Mouse (Mus musculus) kidney, postnatal 0 days (tissue): ENCODE measurements around the gene Reps1. TPM values are rescaled to one million over a fixed set of nuclear protein-coding genes. Genes with fewer than 3 reads are reported as not detected.

ENCODE experiments used
- ATAC-seq: fragments of 200-750 bp; cut with Nextera tagmentation; replicated peaks from 2 replicates; pipeline ENCODE4 v1.8.0; 2017; ENCODE audit warnings: low read depth, moderate number of reproducible peaks, moderate TSS enrichment, moderate library complexity; ENCODE audit not compliant: low FRiP score
- DNase-seq: peaks from one replicate; pipeline ENCODE4 v3.0.0-alpha.2; 2016; ENCODE audit warnings: low spot score
- H3K27ac ChIP-seq: fragments of 300-500 bp; sonication (generic); 2 replicates; pipeline ENCODE4 v1.5.1; 2014; ENCODE audit warnings: mild to moderate bottlenecking
- H3K27me3 ChIP-seq: fragments of 300-500 bp; sonication (generic); 2 replicates; pipeline ENCODE4 v1.6.1; 2014; ENCODE audit warnings: low read length, mixed read lengths; ENCODE audit not compliant: insufficient read depth
- H3K36me3 ChIP-seq: fragments of 300-500 bp; sonication (generic); 2 replicates; pipeline ENCODE4 v1.6.1; 2014; ENCODE audit warnings: low read length, mixed read lengths; ENCODE audit not compliant: insufficient read depth
- H3K4me1 ChIP-seq: fragments of 300-500 bp; sonication (generic); replicated peaks from 2 replicates; pipeline ENCODE4 v1.6.1; 2014; ENCODE audit warnings: antibody characterized with exemption, low read length, mixed read lengths; ENCODE audit not compliant: insufficient read depth
- H3K4me2 ChIP-seq: fragments of 300-500 bp; sonication (generic); 2 replicates; pipeline ENCODE4 v1.6.1; 2014; ENCODE audit warnings: mild to moderate bottlenecking, low read length, moderate library complexity, mixed read lengths
- H3K4me3 ChIP-seq: fragments of 300-500 bp; sonication (generic); replicated peaks from 2 replicates; pipeline ENCODE4 v1.5.1; 2014; ENCODE audit warnings: low read depth, low read length
- H3K9ac ChIP-seq: fragments of 300-500 bp; sonication (generic); 2 replicates; pipeline ENCODE4 v1.6.1; 2014; ENCODE audit warnings: low read depth, low read length
- H3K9me3 ChIP-seq: fragments of 300-500 bp; sonication (generic); replicated peaks from 2 replicates; pipeline ENCODE4 v1.6.1; 2016; ENCODE audit warnings: low read length, inconsistent platforms, mixed read lengths
- CTCF ChIP-seq: IDR thresholded peaks from 2 replicates; pipeline ENCODE4 v1.5.1; 2016; ENCODE audit warnings: antibody characterized with exemption, low read depth, mild to moderate bottlenecking, moderate library complexity
- WGBS: fragments of 180-500 bp; shearing (Covaris S2); extraction: QIAGEN DNeasy Blood & Tissue Kit; methylation state at CpG from one replicate; pipeline ENCODE4 v1.1.7; 2014; 5-methylcytosine and 5-hydroxymethylcytosine counted together
- polyA plus RNA-seq: library from polyadenylated mRNA; unstranded; fragments of >200 nt; fragmentation: Nextera tagmentation; extraction: Ambion mirVana; gene quantifications from 2 replicates; pipeline ENCODE4 v1.2.1, GENCODE M21; 2015

Reps1 gene
- polyA plus RNA-seq, 1 experiment from 2014 or later: 19.5 TPM

DNA sequence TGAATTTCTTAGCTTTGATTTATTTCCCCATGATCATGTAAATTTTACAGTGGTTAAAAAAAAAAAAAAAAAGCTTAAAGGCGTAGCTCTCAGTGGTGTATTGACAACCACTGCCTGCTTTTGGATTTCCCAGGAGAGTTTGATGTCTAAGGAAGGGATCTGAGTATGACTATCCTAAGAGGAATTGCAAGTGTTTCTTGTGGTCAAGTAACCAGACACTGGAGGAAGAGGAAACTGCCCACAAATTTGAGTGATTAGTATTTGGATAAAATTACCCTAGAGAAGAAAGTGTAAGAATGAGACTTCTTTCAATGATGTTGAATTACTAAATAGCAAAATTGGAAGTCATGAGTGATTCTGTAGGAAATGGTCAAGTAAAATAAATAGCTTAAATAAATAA, 25.9 kb downstream of the Reps1 start:
- WGBS: 77% methylated on average over 1 of the region's 1 CpGs
- DNase-seq (no peak), ATAC-seq (no peak)
- no peak overlapping the region for H3K4me3 ChIP-seq
- H3K27me3 ChIP-seq: no peaks in the 10 kb centered on the region
- no peak overlapping the region for H3K9ac ChIP-seq
- H3K4me2 ChIP-seq: no peak overlapping the region
- no peaks in the 10 kb centered on the region for H3K9me3 ChIP-seq
- H3K36me3 ChIP-seq: no peaks in the 10 kb centered on the region
- no peak for TF ChIP-seq CTCF
- no peaks in the 10 kb centered on the region for H3K4me1 ChIP-seq
- no peak overlapping the region for H3K27ac ChIP-seq

DNA sequence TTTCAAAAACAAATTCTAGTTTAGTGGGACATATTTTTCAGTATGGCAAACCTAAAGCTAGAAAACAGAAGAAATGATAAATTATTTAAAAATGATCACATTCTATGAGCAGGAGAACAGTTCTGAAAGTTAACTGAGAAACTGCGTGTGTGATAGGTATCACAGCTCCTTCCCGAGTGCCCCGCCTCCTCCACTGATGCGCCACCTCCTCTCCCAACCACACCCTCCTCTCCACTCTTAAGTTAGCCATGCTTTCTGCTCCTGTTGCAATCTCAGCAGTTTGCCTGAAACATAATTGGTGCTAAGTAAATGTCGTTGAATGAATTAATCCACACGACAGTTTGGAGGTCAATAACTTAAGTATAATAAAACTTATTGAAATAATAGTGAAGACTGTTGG, 27.1 kb downstream of the Reps1 start:
- H3K36me3 ChIP-seq: no peaks in the 10 kb centered on the region
- WGBS: 91% methylated on average over 6 of the region's 6 CpGs
- no peaks in the 10 kb centered on the region for H3K27me3 ChIP-seq
- H3K4me3 ChIP-seq: no peak overlapping the region
- no peak overlapping the region for H3K27ac ChIP-seq
- TF ChIP-seq CTCF: no peak
- ATAC-seq: no peak
- DNase-seq: no peak
- H3K9me3 ChIP-seq: no peaks in the 10 kb centered on the region
- no peak overlapping the region for H3K9ac ChIP-seq
- no peak overlapping the region for H3K4me2 ChIP-seq
- H3K4me1 ChIP-seq: no peaks in the 10 kb centered on the region

DNA sequence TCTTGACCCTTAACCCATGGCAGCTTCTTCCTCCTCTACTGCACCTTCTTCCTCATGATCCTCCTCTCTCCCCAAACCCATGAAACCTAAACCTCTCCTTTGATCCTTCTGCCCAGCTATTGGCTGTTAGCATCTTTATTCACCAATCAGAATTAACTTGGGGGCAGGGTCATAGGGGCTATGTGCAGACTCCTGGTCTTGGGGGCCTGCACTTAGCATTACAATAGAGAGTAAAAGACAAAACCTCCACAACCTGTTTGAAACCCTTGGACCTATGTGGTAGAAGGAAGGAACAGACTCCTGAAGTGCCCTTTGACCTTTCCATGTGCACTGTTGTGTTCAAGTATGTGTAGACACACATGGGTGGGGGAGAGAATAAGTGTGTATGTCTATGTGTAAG, 35.0 kb downstream of the Reps1 start:
- TF ChIP-seq CTCF: no peak
- Histone ChIP-seq H3K36me3 (0 out of 2 replicates have a peak, but pooled peaks cover 11% of the 10 kb centered on the region), H3K9ac (no peak overlapping the region), H3K4me3 (no peak overlapping the region), H3K9me3 (no peaks in the 10 kb centered on the region), H3K27me3 (no peaks in the 10 kb centered on the region), H3K27ac (no peak overlapping the region), H3K4me2 (no peak overlapping the region), H3K4me1 (no peaks in the 10 kb centered on the region)
- no peak for ATAC-seq
- no peak for DNase-seq

DNA sequence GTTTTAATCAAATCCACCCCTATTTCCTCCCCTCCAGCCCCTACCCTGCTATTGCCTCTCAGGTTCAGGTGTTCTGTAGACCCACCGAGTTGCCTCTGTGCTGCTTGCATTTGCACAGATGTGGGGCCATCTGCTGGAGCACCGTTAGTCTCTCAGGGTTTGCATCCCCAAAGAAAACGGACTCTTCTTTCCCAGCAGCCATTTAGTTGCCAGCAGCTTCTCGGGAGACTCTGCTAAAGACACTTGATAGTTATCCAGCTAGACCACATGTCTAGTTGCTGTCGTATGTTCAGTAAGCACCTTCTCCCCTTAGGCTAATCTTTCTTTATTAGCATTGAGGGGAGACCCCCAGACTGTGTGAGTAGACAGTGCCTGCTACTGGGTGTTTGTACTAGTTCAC, 46.5 kb downstream of the Reps1 start:
- Histone ChIP-seq H3K4me3 (no peak overlapping the region), H3K9ac (no peak overlapping the region), H3K4me1 (no peaks in the 10 kb centered on the region), H3K27ac (no peak overlapping the region), H3K36me3 (peaks cover 15% of the 10 kb centered on the region), H3K27me3 (no peaks in the 10 kb centered on the region), H3K9me3 (no peaks in the 10 kb centered on the region), H3K4me2 (no peak overlapping the region)
- TF ChIP-seq CTCF: peak; percentile 26; the same call in 1 of the 2 replicates
- ATAC-seq: no peak
- WGBS: 39% methylated on average over 5 of the region's 5 CpGs
- DNase-seq: no peak

DNA sequence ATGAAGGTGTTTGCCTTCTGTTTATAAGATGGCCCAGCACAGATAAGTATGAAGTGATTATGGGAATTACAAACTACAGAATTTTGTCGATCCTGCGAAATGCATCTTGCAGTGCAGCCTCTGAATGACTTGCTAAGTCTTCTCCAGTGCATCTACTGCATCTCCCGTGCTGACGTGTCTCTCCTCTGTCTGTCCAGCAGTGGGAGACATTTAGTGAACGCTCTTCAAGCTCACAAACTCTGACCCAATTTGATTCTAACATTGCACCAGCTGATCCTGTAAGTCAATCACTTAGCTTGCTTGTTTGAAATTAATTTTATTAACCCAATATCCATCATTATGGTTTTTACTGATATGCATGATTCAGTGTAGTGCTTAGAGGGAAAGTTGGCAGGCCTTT, 51.8 kb downstream of the Reps1 start:
- ATAC-seq (no peak), DNase-seq (peak; percentile 65)
- TF ChIP-seq CTCF: peak; percentile 61
- no peaks in the 10 kb centered on the region for H3K4me1 ChIP-seq
- H3K27ac ChIP-seq: no peak overlapping the region
- peaks cover 9% of the 10 kb centered on the region for H3K36me3 ChIP-seq
- no peak overlapping the region for H3K4me2 ChIP-seq
- no peaks in the 10 kb centered on the region for H3K27me3 ChIP-seq
- 58% methylated on average over 5 of the region's 5 CpGs for WGBS
- H3K9ac ChIP-seq: no peak overlapping the region
- H3K9me3 ChIP-seq: no peaks in the 10 kb centered on the region
- H3K4me3 ChIP-seq: no peak overlapping the region

DNA sequence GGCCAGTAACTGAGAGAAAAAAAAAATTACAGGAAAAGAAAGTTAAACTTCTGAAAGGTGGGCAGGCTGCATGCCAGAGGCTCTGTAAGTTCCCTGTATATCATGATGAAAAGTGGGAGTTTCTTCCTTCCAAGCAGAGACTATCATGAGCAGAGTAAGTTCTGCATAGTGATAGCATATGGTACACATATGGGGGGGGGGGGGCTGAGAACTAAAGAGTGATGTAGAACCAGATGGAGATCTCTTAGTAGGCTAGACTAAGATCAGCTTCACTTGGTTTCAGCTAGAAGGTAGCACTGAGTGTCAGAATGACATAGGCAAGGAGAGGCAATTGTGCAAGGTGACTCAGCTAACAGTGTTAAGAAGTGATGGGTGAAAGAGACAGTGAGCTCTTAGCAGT, 55.3 kb downstream of the Reps1 start:
- no peak overlapping the region for H3K4me2 ChIP-seq
- ATAC-seq (no peak), DNase-seq (no peak)
- no peaks in the 10 kb centered on the region for H3K27me3 ChIP-seq
- H3K27ac ChIP-seq: no peak overlapping the region
- no peak overlapping the region for H3K9ac ChIP-seq
- H3K36me3 ChIP-seq: 0 out of 2 replicates have a peak, but pooled peaks cover 3% of the 10 kb centered on the region
- no peaks in the 10 kb centered on the region for H3K4me1 ChIP-seq
- H3K9me3 ChIP-seq: no peaks in the 10 kb centered on the region
- TF ChIP-seq CTCF: no peak
- no peak overlapping the region for H3K4me3 ChIP-seq

DNA sequence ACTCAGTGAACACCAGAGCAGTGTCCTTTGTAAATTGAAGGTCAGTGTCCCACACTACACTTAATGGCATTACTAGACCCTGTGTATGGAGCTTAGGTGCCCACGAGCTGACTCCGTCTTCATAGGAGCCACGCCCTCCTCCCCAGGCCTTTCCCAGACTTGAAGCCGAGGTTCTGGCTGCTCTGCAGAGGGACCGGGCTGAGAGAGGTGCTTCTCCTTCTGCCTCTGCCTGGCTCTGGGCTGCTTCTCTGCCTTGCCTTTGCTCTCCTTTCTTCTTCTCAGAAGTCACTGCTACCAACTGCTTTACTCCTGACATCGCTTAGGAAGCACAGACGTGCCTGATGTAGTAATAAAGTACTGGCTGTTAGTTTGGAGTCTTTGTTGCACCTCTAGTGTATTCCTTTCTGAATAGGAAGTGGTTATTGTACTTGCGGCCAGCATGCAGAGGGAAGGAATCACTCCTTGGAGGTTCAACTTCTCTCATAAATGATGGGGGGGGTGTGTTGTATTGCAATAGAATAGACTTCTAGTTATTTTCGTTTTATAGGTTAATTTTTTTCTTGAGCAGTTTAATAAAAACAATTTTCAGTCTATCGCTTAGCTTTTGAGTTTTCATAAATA, 57.9 kb downstream of the Reps1 start:
- Histone ChIP-seq H3K4me1 (no peaks in the 10 kb centered on the region), H3K4me3 (no peak overlapping the region), H3K9me3 (no peaks in the 10 kb centered on the region), H3K27ac (no peak overlapping the region), H3K27me3 (no peaks in the 10 kb centered on the region), H3K36me3 (0 out of 2 replicates have a peak, but pooled peaks cover 11% of the 10 kb centered on the region), H3K9ac (no peak overlapping the region), H3K4me2 (no peak overlapping the region)
- no peak for DNase-seq
- WGBS: 93% methylated on average over 10 of the region's 10 CpGs
- TF ChIP-seq CTCF: no peak
- no peak for ATAC-seq
